Mouse (Mus musculus) hindbrain, embryonic 13.5 days (tissue): ENCODE results near the gene Dact3. TPM values are rescaled to one million over a fixed set of nuclear protein-coding genes. Genes with fewer than 3 reads are reported as not detected.
A peak's percentile ranks its signal among the peaks of the same experiment; 100 is the strongest.

Source experiments
- ATAC-seq: fragments of 200-750 bp; cut with Nextera tagmentation; 2 replicates; pipeline ENCODE4 v1.8.0; 2017; ENCODE audit warnings: moderate TSS enrichment; ENCODE audit not compliant: low FRiP score
- H3K27ac ChIP-seq: fragments of 300-500 bp; sonication (generic); 2 replicates; pipeline ENCODE4 v1.5.1; 2015; ENCODE audit warnings: inconsistent platforms, mild to moderate bottlenecking, moderate library complexity
- H3K27me3 ChIP-seq: fragments of 300-500 bp; sonication (generic); 2 replicates; pipeline ENCODE4 v1.6.1; 2015; ENCODE audit warnings: mild to moderate bottlenecking, inconsistent platforms
- H3K36me3 ChIP-seq: fragments of 300-500 bp; sonication (generic); 2 replicates; pipeline ENCODE4 v1.6.1; 2015; ENCODE audit warnings: mild to moderate bottlenecking, inconsistent platforms
- H3K4me1 ChIP-seq: fragments of 300-500 bp; sonication (generic); replicated peaks from 2 replicates; pipeline ENCODE4 v1.6.1; 2015; ENCODE audit warnings: inconsistent platforms
- H3K4me2 ChIP-seq: fragments of 300-500 bp; sonication (generic); 2 replicates; pipeline ENCODE4 v1.6.1; 2015; ENCODE audit warnings: inconsistent platforms, mild to moderate bottlenecking, moderate library complexity
- H3K4me3 ChIP-seq: fragments of 300-500 bp; sonication (generic); 2 replicates; pipeline ENCODE4 v1.5.1; 2015; ENCODE audit warnings: mild to moderate bottlenecking, inconsistent platforms
- H3K9ac ChIP-seq: fragments of 300-500 bp; sonication (generic); 2 replicates; pipeline ENCODE4 v1.6.1; 2015; ENCODE audit warnings: mild to moderate bottlenecking, inconsistent platforms
- H3K9me3 ChIP-seq: fragments of 300-500 bp; sonication (generic); 2 replicates; pipeline ENCODE4 v1.6.1; 2016; ENCODE audit warnings: inconsistent platforms
- WGBS: fragments of 180-500 bp; shearing (Covaris S2); methylation state at CpG from one replicate; pipeline ENCODE4 v1.1.7; 2015; 5-methylcytosine and 5-hydroxymethylcytosine counted together
- polyA plus RNA-seq: library from polyadenylated mRNA; unstranded; fragments of >200 nt; fragmentation: Nextera tagmentation; extraction: Ambion mirVana; gene quantifications from 2 replicates; pipeline ENCODE4 v1.2.1, GENCODE M21; 2015

The Dact3 gene
- polyA plus RNA-seq, 1 experiment from 2014 or later = 2.8 TPM

DNA sequence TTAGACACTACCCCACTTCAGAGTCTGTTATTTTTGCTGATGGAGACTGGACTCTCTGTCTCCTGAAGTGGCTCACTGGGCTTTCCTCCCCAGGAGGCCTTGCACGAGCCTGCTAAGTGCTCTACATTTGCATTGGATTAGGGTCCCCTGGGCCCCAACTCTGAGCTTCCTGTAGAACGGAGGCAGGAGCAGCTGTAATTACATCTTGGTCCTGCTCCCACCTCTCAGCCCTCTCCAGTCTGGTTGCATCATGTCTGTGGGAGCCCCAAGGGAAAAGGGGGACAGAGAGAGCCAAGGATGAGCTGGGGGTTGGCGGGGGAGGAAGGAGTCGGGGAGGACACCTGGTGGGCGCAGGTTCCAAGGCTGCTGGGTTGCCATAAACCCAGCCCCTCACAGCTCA, 25.4 kb downstream of the Dact3 start:
- no peak for ATAC-seq
- peak overlapping the region; percentile 35; the same call in 1 of the 2 replicates for H3K27ac ChIP-seq
- H3K27me3 ChIP-seq = 0 out of 2 replicates have a peak, but pooled peaks cover 6% of the 10 kb centered on the region
- H3K4me2 ChIP-seq = no peak overlapping the region
- H3K9me3 ChIP-seq = no peaks in the 10 kb centered on the region
- H3K4me1 ChIP-seq = peaks cover 29% of the 10 kb centered on the region
- no peak overlapping the region for H3K4me3 ChIP-seq
- no peak overlapping the region; the same call in 1 of the 2 replicates for H3K9ac ChIP-seq
- whole genome bisulfite sequencing = 14% methylated on average over 5 of the region's 5 CpGs
- H3K36me3 ChIP-seq = no peaks in the 10 kb centered on the region

DNA sequence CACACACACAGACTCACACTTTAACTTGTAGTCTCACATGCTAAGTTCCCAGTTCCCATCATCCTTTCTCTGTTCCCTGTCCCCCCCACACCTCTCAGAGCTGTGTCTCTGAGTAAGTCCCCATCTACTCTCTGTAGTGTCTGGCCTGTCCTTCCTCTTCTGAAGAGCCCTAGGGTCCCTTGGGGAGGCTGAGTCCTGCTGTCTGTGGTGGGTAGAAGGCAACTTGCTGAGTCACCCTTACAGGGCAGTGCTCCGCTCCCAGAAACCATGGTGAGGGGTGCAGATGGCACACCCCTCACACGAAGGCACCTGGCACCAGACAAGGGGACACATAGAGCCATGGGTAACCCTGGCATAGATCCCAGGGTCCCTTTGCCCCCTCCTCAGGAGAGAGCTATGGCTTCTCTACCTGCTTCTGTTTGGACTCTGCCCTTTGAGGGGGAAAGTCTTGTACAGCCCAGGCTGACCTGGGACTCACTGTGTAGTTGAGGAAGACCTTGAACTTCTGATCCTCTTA, 28.4 kb downstream of the Dact3 start:
- Histone ChIP-seq H3K36me3 (no peaks in the 10 kb centered on the region), H3K4me3 (no peak overlapping the region), H3K9me3 (no peaks in the 10 kb centered on the region), H3K27me3 (0 out of 2 replicates have a peak, but pooled peaks cover 6% of the 10 kb centered on the region), H3K4me1 (peaks cover 46% of the 10 kb centered on the region), H3K9ac (no peak overlapping the region), H3K4me2 (no peak overlapping the region), H3K27ac (no peak overlapping the region)
- 91% methylated on average over 2 of the region's 2 CpGs for WGBS
- ATAC-seq = no peak

DNA sequence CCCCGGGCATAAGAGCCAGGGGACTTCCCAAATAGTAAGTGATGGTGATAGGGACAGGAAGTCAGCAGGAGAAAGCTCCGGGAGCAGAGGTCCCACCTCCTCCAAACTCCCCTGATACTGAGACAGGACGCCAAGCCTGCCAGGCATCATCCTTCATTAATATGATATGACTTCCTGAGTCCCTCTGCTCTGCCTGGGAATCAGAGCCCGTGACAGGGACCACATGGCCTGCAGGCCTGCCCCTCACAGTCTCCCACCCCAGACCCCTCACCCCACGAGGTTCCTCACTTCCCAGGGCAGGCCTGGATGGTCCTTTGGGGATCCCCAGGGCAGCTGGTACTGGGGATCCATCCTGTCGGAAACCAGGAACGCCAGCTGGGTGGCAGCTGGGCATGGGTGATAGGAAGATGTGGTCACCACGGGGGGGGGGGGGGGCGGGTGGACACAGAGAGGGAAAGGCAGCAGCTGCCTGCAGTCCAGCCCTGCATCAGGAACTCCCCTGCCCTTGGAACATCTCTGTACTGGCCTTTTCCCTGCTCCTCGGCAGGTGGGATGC, 29.1 kb downstream of the Dact3 start:
- Histone ChIP-seq H3K4me2 (no peak overlapping the region), H3K27me3 (0 out of 2 replicates have a peak, but pooled peaks cover 6% of the 10 kb centered on the region), H3K9ac (no peak overlapping the region), H3K36me3 (no peaks in the 10 kb centered on the region), H3K4me3 (no peak overlapping the region), H3K27ac (no peak overlapping the region), H3K4me1 (peaks cover 53% of the 10 kb centered on the region), H3K9me3 (no peaks in the 10 kb centered on the region)
- ATAC-seq = no peak
- WGBS = 43% methylated on average over 7 of the region's 10 CpGs

- Histone ChIP-seq H3K4me1 (peaks cover 45% of the 10 kb centered on the region), H3K9ac (no peak overlapping the region), H3K4me3 (no peak overlapping the region), H3K36me3 (no peaks in the 10 kb centered on the region), H3K4me2 (no peak overlapping the region), H3K9me3 (no peaks in the 10 kb centered on the region), H3K27ac (no peak overlapping the region), H3K27me3 (0 out of 2 replicates have a peak, but pooled peaks cover 6% of the 10 kb centered on the region)
- ATAC-seq = no peak
- 62% methylated on average over 9 of the region's 9 CpGs for WGBS
These were observed 30.4 kb downstream of the Dact3 start for GRCm38 (mm10) chr7:16905491-16906021.

GRCm38 (mm10) chr7:16906281-16906680, 31.2 kb downstream of the Dact3 start, which contains the start of gene Ptgir:
Gene Ptgir (plus strand): TSS chr7:16906490.
- Histone ChIP-seq H3K9ac (0 out of 2 replicates have a peak within 1 kb of the TSS, but pooled peaks have one; percentile 43), H3K9me3 (no peaks in the 10 kb centered on the region), H3K27me3 (0 out of 2 replicates have a peak, but pooled peaks cover 6% of the 10 kb centered on the region), H3K36me3 (no peaks in the 10 kb centered on the region), H3K4me3 (no peak within 1 kb of the TSS), H3K4me2 (no peak within 1 kb of the TSS), H3K4me1 (peaks cover 42% of the 10 kb centered on the region), H3K27ac (no peak within 1 kb of the TSS)
- 11% methylated on average over 6 of the region's 6 CpGs for WGBS
- no peak for ATAC-seq

- Histone ChIP-seq H3K4me2 (no peak overlapping the region), H3K4me3 (no peak overlapping the region), H3K27me3 (0 out of 2 replicates have a peak, but pooled peaks cover 6% of the 10 kb centered on the region), H3K9ac (no peak overlapping the region), H3K4me1 (peaks cover 41% of the 10 kb centered on the region), H3K9me3 (no peaks in the 10 kb centered on the region), H3K27ac (no peak overlapping the region), H3K36me3 (no peaks in the 10 kb centered on the region)
- no peak for ATAC-seq
- WGBS = 93% methylated on average over 41 of the region's 41 CpGs
These were observed 31.9 kb downstream of the Dact3 start for GRCm38 (mm10) chr7:16906889-16907559.

- H3K27me3 ChIP-seq = 0 out of 2 replicates have a peak, but pooled peaks cover 3% of the 10 kb centered on the region
- H3K36me3 ChIP-seq = no peaks in the 10 kb centered on the region
- H3K9ac ChIP-seq = no peak overlapping the region
These were observed 32.7 kb downstream of the Dact3 start for GRCm38 (mm10) chr7:16907842-16908241.

GRCm38 (mm10) chr7:16908367-16908766, 33.2 kb downstream of the Dact3 start:
- no peak overlapping the region; the same call in 1 of the 2 replicates for H3K9ac ChIP-seq
- H3K9me3 ChIP-seq = no peaks in the 10 kb centered on the region
- ATAC-seq = no peak
- H3K36me3 ChIP-seq = no peaks in the 10 kb centered on the region
- H3K4me2 ChIP-seq = no peak overlapping the region
- H3K4me1 ChIP-seq = peaks cover 51% of the 10 kb centered on the region
- 50% methylated on average over 11 of the region's 11 CpGs for WGBS
- H3K4me3 ChIP-seq = no peak overlapping the region
- H3K27ac ChIP-seq = no peak overlapping the region
- 0 out of 2 replicates have a peak, but pooled peaks cover 3% of the 10 kb centered on the region for H3K27me3 ChIP-seq

More at GRCm38 (mm10) chr7:16907842-16908241, 32.7 kb downstream of the Dact3 start:
- H3K4me2 ChIP-seq = no peak overlapping the region
- no peak overlapping the region for H3K27ac ChIP-seq
- H3K9me3 ChIP-seq = no peaks in the 10 kb centered on the region
- 79% methylated on average over 7 of the region's 7 CpGs for WGBS
- H3K4me3 ChIP-seq = no peak overlapping the region
- peaks cover 46% of the 10 kb centered on the region for H3K4me1 ChIP-seq
- no peak for ATAC-seq

DNA sequence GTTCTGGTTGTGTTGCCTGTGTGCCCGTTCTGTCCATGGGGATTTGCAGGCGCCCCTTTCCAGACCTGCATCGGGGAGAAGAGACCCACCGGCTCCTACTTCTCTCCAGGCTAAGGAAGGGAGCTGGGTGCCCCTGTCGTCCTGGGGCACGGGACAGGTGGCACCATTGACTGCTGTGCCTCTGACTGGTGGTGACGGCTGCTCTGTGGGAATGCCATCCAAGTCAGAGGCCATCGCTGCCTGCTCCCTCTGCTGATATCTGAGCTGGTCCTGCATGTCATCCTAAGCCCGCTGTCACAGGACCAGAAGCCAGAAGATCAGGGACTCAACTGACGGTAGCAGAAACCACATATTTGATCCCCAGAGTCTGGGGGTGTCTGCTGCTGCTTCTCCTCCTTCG, 33.7 kb downstream of the Dact3 start:
- peaks cover under 1% of the 10 kb centered on the region for H3K36me3 ChIP-seq
- H3K4me3 ChIP-seq = no peak overlapping the region
- peak overlapping the region; percentile 53; the same call in 1 of the 2 replicates for H3K9ac ChIP-seq
- WGBS = 70% methylated on average over 11 of the region's 11 CpGs
- no peaks in the 10 kb centered on the region for H3K9me3 ChIP-seq
- H3K27ac ChIP-seq = no peak overlapping the region
- H3K4me2 ChIP-seq = no peak overlapping the region
- ATAC-seq = no peak
- 0 out of 2 replicates have a peak, but pooled peaks cover under 1% of the 10 kb centered on the region for H3K27me3 ChIP-seq
- peaks cover 51% of the 10 kb centered on the region for H3K4me1 ChIP-seq

- no peaks in the 10 kb centered on the region for H3K27me3 ChIP-seq
- H3K9me3 ChIP-seq = no peaks in the 10 kb centered on the region
- ATAC-seq = no peak
- peaks cover 11% of the 10 kb centered on the region for H3K36me3 ChIP-seq
- H3K4me1 ChIP-seq = peaks cover 49% of the 10 kb centered on the region
- no peak overlapping the region for H3K4me2 ChIP-seq
- peak overlapping the region; percentile 49; the same call in 1 of the 2 replicates for H3K9ac ChIP-seq
- no peak overlapping the region for H3K4me3 ChIP-seq
- 52% methylated on average over 10 of the region's 10 CpGs for WGBS
- H3K27ac ChIP-seq = no peak overlapping the region
These were observed 34.8 kb downstream of the Dact3 start for GRCm38 (mm10) chr7:16909909-16910308.

GRCm38 (mm10) chr7:16911904-16912303, 36.8 kb downstream of the Dact3 start:
- WGBS = 95% methylated on average over 3 of the region's 3 CpGs
- H3K9me3 ChIP-seq = no peaks in the 10 kb centered on the region
- H3K4me1 ChIP-seq = peaks cover 44% of the 10 kb centered on the region
- no peak for ATAC-seq
- H3K4me3 ChIP-seq = no peak overlapping the region
- H3K36me3 ChIP-seq = peaks cover 31% of the 10 kb centered on the region
- H3K27ac ChIP-seq = peak overlapping the region; percentile 14; the same call in 1 of the 2 replicates
- no peaks in the 10 kb centered on the region for H3K27me3 ChIP-seq
- H3K4me2 ChIP-seq = no peak overlapping the region
- no peak overlapping the region for H3K9ac ChIP-seq

DNA sequence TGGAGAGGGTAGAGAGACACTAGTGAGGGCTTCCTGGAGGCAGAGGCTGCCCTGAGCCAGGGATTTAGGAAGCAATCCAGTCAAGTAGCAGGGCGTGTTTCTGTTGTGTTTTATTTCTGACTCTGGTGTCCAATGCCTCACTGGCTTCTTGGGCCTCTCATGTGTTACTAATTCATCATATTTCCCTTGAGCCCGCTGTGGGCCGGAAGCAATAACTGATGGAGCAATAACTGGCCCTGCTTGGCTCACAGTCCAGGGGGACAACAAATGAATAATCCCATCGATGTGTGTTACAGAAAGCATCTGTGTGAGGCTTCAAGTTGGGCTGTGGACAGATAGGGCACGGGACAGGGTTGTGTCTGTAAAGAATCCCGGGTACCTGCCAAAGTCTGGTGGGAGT, 37.2 kb downstream of the Dact3 start:
- Histone ChIP-seq H3K4me1 (peaks cover 49% of the 10 kb centered on the region), H3K9me3 (no peaks in the 10 kb centered on the region), H3K27ac (peak overlapping the region; percentile 14; the same call in 1 of the 2 replicates), H3K9ac (no peak overlapping the region), H3K27me3 (no peaks in the 10 kb centered on the region), H3K4me2 (no peak overlapping the region), H3K4me3 (no peak overlapping the region), H3K36me3 (peaks cover 36% of the 10 kb centered on the region)
- ATAC-seq = no peak
- WGBS = 47% methylated on average over 6 of the region's 6 CpGs
